Mouse (Mus musculus) cerebellum, adult 18-20 months (tissue): Measurements from ENCODE around the gene Hexb.

Experiments
- DNase-seq, 2 experiments: peaks; one replicate each; pipeline ENCODE4 v3.0.0; 2021

Gene Hexb

DNA sequence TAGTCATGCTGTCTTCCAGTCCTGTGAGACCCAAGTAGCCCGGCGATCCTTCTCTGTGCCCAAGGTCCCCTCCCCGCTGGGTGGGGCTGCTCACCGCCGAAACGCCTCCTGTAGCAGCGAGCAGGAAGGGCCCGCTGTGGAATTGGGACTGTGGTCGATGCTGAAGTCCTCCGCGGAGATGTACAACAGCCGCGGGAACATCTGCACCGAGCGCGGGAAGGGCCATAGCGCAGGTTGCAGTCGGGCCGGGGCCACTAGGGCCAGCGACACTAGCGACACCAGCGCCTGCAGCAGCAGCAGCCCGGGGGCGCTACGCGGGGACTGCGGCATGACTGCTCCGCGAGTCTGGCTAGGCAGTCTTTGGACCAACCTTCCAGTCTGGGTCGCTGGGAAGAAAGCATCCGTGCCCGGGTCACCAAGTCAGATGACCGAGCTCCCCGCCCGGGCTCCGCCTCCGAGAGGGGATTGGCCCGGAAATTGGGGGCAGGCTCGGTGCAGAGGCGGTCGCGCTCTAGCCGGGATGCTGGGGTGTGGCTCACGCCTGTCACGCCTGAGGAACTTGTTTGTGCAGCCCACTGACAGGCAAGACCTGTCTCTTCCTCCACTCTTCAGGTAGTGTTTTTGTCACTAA is at the start of gene Hexb:
Gene Hexb (minus strand): TSS at position 426 of the 631 bp plus-strand sequence.
- DNase-seq: peak; percentile 88 to 93

DNA sequence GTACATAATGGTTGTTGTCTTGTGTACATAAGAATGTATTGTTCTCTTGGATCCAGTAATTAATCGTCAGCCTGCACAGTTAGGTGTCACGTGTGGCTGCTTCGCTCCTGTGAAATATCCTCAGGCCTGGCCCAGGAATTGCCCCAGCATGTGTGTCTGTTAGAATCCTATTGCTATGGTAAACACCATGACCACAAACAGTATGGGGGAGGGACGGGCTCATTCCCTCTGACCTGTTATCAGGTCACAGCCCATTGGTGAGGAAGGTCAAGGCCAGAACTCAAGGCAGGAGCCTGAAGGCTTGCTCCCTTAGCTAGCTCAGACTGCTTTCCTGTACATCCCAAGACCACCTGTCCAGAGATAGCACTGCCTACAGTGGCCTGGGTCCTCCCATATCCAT is 49.6 kb upstream of the Hexb start:
- DNase-seq: no peak

DNA sequence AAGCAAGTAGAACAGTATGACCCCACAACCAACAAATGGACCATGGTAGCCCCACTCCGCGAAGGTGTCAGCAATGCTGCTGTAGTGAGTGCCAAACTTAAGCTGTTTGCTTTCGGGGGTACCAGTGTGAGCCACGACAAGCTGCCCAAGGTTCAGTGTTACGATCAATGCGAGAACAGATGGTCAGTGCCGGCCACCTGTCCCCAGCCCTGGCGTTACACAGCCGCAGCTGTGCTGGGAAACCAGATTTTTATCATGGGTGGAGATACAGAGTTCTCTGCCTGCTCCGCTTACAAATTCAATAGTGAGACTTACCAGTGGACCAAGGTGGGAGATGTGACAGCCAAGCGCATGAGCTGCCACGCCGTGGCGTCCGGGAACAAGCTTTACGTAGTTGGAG is 48.1 kb upstream of the Hexb start:
- DNase-seq: no peak

DNA sequence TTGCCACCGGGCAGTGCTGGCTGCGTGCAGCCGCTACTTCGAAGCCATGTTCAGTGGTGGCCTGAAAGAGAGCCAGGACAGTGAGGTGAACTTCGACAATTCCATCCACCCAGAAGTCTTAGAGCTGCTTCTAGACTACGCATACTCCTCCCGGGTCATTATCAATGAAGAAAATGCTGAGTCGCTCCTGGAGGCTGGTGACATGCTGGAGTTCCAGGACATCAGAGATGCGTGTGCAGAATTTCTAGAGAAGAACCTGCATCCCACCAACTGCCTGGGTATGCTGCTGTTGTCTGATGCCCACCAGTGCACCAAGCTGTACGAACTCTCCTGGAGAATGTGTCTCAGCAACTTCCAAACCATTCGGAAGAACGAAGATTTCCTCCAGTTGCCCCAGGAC is 47.0 kb upstream of the Hexb start:
- no peak for DNase-seq

DNA sequence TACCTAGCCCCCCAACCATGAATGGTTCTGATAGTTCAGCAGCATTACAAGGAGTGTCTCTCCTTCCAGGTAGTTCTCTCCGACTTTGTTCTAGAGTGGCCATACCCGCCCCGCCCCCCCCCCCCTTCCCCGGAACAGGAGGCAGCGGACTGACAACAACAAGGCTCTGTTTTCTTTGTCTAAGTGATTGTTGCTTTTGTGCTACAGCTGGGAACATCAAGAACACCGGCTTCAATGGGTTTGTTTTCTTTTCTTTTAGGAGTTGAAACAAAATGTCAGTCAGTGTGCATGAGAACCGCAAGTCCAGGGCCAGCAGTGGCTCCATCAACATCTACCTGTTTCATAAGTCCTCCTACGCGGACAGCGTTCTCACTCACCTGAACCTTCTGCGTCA is 46.6 kb upstream of the Hexb start:
- DNase-seq: no peak

- no peak for DNase-seq
Measured at GRCm38 (mm10) chr13:97243962-97244711, 46.0 kb upstream of the Hexb start.

- DNase-seq: no peak
Measured at GRCm38 (mm10) chr13:97242716-97243115, 44.6 kb upstream of the Hexb start.

DNA sequence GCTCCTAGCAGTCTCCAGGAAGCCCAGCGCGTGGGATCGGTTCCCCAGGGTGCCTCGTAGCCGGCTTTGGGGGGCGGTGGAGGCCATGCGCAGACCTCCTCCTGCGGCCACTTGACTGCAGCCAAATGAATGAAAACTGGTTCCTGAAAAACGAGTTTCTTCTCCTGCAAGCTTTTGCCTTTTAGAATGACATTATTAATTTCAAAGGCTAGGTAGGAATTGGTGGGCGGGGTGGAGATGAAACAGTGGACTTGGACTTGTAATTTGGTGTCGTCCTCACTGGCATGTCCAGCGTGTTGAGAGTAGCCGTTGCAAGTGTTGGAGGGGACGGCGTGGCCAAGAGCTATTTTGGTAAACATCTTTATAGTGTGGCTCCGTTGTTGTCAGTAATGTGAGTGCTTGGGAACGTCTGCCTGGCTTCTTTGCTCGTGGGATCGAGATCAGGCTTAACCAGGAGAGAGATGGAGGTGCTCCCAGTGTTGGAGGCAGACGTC is 43.7 kb upstream of the Hexb start:
- DNase-seq: no peak

DNA sequence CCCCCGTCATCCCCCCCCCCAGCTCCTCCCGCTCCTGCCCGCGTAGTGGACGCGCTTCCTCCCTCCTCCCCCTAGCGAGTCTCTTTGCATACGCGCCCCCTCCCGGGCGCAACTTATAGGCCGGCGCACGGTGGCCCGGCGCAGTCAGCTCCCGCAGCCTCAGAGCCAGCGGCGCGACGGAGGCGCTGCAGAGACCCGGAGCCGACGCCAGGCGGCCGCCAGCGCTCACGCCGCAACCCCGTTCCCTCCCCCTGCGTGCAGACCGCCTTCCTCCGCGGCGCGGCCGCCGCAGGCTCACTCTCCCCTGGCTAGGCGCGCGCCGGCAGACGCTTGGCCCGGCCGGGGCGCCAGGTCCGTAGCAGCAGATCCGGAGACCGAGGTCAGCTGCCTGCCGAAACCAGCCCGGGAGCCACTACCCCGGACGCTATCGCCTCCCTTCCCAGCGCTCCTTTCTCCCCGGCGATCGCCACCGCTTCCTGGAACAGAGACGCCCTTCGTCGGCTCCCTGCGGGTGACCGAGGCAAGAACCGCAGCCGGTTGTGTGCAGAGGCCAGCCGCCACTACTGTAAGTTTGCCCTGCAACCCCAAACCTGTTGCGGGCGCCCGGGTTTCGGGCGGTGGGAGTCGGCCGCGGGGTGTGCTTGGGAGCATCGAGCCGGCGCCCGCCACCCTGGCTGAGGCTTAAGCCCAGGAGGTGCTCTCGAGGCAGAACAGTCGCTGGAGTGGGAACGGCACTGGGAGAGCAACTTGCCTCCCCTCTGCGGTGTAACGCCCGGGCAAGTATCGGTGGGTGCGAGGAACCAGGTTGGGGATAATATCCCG is 43.0 kb upstream of the Hexb start, which contains the start of gene Enc1:
Gene Enc1 (plus strand): TSS at position 141 of the 822 bp plus-strand sequence.
- peak; percentile 49 to 64 for DNase-seq

GRCm38 (mm10) chr13:97240279-97240964 is 42.3 kb upstream of the Hexb start:
- peak; percentile 34 to 36 for DNase-seq

DNA sequence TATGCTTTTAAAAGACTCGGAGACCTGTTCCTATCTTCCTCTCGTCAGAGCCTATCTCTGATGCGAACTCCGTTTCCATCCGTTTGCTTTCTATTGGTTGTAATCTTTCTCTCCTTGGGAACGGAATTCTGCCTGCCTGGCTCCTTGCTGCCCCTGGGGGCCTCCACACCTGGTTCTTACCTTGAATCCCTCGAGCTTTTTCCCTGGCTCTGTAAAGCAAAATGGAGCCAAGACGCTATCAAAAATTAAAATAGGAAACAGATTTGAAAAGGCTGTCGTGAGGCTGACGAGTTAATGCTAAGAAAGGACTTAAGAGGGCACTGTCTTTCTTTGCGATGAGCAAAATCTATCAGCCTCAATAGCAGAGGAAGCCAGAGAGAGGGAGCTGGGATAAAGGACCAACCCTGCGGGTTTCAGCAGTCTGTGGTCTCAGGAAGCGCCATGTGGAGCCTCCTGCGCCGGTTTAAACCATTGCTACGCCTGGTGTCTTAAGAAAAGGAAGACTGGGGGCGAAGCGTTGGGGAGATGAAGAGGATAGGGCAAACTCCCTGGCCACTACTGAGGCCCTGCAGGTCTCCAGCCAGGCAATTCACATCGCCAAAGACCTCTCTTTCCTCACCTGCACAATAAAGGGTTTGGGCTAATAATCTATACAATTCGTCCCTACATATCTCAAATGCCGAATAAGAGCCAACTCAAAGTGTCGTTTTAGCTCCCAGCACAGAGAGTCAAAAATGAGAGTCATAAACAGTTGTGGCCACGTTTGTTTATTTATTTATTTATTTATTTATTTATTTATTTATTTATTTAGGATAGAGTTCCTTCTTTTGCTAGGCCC is 41.4 kb upstream of the Hexb start:
- DNase-seq: peak; percentile 21 to 33

- no peak for DNase-seq
Measured at GRCm38 (mm10) chr13:97238181-97238981, 40.2 kb upstream of the Hexb start.

- no peak for DNase-seq
Measured at GRCm38 (mm10) chr13:97237700-97238099, 39.5 kb upstream of the Hexb start.

- no peak for DNase-seq
Measured at GRCm38 (mm10) chr13:97235911-97236310, 37.8 kb upstream of the Hexb start.

- DNase-seq: peak; percentile 76 to 79
Measured at GRCm38 (mm10) chr13:97234785-97235417, 36.7 kb upstream of the Hexb start.

DNA sequence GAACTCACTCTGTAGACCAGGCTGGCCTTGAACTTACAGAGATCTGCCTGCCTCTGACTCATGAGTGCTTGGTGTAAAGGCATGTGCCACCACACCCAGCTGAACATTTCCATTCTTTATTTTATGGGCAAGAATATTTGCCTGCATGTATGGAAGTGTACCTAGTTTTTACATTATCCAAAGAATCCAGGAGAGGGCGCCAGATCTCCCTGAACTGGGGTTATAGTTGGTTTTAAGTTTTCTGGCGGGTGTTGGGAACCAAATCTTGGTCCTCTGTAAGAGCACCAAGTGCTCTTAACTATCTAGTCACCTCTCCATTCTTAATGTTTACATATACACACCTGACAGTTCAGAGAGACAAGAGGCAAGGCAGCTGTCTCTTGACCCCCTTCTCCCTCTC is 34.9 kb upstream of the Hexb start:
- DNase-seq: no peak

GRCm38 (mm10) chr13:97230101-97230500 is 31.9 kb upstream of the Hexb start:
- no peak for DNase-seq

DNA sequence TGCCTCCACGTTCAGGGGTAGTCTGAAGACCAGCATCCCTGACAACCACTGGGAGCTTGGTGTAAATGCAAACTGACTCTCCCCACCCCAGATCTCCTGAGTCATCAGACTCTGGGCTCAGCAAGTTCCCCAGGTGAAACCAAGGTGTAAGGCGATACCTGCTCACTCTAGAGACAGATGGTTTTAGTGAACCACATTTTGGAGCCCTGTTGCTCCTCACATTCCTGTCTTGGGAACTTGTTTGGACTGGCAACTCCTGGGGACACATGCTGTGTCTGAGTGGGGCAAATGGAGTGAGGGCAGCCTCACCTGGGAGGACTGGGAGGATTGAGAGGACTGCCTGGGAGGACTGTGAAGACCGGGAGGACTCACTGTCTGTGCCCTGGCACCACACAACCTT is 29.6 kb upstream of the Hexb start:
- no peak for DNase-seq

- no peak for DNase-seq
Measured at GRCm38 (mm10) chr13:97225130-97225529, 27.0 kb upstream of the Hexb start.

DNA sequence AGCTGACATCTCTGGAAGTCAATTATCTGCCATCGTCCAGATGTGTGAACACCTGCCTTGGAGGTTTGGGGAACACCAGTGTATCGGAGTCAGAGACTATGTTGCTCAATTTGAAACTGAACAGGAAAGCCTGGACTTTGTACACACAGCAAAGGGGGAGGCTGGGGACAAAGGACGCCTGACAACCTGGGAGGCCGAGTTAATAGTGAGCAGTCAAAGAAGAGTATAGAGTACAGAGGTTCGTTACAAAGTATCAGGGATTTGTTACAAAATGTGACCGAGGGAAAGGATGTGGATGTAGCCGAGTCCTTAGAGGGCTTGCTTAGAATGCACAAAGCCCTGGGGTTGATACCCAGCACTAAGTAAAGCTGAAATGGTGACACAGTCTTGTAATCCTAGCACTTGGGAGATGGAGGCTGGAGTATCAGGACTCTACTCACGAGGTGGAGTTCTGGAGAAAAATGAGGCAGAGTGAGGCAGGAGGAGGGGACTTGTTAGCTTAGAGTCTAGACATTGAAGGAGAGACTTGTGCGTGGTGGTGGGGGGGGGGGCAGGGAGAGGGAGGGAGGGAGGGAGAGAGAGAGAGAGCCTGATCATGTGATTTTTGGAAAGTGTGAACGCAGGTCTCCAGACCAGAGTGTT is 26.3 kb upstream of the Hexb start:
- DNase-seq: no peak
